Mouse (Mus musculus) bone marrow, adult 2 months (tissue): ENCODE results near the gene Spata16.

Experiments used
- CTCF ChIP-seq: fragments of 200-500 bp; IDR thresholded peaks from 2 replicates; pipeline ENCODE4 v1.5.1; 2011; ENCODE audit warnings: low read length, control low read depth; ENCODE audit not compliant: control insufficient read depth, insufficient read depth
- POLR2A ChIP-seq: fragments of 200-500 bp; IDR thresholded peaks from 2 replicates; pipeline ENCODE4 v1.6.1; 2011; ENCODE audit warnings: low read depth, mild to moderate bottlenecking, control low read depth, low read length, borderline replicate concordance; ENCODE audit not compliant: control insufficient read depth

GRCm38 (mm10) chr3:26815764-26816163 is 178.3 kb downstream of the Spata16 start:
- TF ChIP-seq CTCF (no peak), POLR2A (no peak)
